Mouse (Mus musculus): ENCODE measurements at regions not wholly inside any gene's neighbourhood (a gene's known extent, or its start where the extent isn't known, plus 50 kb on each side); places are given as distances from the start of the nearest gene placed in this dataset.
A peak's percentile ranks its signal among the peaks of the same experiment; 100 is the strongest.
"Not testable (repeated sequence)": the region's sequence is repeated elsewhere in the genome, so short reads cannot be mapped to it uniquely, and the experiment has no call there.

DNA sequence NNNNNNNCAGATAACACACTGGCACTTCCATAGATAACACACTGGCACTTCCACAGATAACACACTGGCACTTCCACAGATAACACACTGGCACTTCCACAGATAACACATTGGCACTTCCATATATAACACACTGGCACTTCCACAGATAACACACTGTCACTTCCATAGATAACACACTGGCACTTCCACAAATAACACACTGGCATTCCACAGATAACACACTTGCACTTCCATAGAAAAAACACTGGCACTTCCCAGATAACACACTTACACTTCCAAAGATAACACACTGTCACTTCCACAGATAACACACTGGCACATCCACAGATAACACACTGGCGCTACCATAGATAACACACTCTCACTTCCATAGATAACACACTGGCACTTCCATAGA is 105.7 kb upstream of the Afdn start:
- not testable (repeated sequence) for DNase-seq

DNA sequence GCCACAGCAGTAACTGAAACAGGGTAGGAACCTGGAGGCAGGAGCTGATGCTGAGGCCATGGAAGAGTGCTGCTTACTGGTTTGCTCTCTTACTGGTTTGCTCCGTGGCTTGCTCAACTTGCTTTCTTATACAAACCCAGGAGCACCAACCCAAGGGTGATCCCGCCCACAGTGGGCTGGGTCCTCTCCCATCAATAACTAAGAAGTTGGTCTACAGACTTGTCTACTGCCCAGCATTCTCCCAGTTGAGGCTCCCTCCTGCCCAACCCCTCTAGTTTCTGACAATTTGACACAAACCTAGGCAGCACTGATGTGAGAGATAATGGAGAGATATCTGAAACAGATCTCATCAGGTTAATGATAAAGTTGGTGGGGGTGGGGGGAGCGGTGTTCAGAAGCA is 104.3 kb upstream of the Afdn start:
- DNase-seq: no peak

DNA sequence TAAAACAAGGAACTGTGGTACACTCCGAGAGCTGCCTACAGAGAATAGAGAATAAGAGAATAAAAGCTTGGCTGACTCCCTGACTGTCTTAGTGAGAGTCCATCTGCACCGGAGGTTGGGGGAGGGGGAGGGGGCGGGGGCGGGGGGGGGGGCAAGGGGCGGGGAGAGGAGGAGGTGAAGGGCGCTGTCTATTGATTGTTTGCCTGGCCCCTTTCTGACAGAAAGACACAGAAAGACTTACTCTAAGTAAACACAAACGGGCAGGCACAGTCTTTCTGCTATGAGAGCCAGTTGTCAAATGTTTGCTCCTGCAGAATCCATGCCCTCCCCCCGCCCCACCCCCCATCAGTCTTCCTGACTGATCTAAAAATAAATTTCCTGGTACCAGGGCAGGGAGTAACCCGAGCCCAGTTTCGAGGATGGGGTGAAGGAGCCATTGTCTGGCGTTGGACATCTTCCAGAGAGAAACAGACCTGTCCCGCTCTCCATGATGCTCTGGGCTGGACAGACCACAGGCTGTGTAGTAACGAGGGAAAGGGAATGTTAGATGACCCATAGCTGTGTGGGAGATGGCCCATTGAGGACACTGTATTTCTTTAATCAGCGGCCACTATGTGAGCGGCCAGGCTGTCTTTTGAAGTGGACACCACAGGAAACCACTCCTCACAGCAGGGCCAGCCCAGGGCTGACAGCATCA is 103.7 kb upstream of the Afdn start:
- no peak for DNase-seq

DNA sequence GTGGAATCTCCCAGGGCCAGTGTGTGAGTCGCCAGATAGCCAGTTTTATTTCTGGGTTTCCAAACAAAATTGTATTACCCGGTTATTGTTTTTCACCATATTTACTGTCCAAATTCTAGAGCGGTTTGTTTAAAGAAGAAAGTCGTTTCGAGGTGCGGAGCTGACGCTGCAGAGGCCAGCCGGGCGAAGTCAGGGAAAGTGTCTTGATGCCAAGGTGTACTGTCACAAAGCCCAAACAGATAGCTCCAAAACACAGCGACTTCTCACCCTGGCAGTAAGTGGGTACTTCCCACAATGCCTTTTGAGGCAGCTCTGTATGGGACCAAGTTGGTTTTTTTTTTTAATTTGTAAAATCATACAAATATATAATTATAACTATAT is 103.2 kb upstream of the Afdn start:
- no peak for DNase-seq

DNA sequence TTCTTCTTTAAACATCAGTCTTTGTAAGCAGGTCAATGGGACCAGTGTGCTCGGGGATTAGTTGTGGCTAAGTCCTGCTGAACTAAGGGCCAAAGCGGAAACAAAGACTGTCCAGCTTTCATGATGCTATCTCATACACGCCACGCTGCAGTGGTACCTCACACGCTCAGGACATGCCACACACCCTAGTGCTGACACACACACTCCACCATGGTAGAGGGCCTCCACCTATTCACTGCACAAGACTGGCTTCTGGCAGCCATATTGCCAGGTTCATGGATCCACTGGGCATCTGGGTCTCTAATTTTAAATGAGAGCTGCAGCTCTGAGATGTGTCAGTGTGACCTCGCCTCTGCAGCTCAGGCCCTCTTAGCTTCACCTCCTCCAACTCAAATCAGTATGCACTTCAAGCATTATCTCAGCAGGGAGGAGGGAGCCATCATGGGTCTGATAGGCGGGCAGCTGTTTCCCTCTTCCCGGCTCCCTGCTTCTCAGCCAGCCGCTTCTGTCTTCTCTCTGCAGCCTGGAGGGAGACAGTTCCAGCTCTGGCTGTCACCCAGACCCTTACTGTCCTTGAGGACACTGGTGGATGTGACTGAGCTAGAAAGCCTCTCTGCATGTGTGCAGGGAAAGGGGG is 102.6 kb upstream of the Afdn start:
- DNase-seq: peak in 1 of 2 experiments; percentile 39

DNA sequence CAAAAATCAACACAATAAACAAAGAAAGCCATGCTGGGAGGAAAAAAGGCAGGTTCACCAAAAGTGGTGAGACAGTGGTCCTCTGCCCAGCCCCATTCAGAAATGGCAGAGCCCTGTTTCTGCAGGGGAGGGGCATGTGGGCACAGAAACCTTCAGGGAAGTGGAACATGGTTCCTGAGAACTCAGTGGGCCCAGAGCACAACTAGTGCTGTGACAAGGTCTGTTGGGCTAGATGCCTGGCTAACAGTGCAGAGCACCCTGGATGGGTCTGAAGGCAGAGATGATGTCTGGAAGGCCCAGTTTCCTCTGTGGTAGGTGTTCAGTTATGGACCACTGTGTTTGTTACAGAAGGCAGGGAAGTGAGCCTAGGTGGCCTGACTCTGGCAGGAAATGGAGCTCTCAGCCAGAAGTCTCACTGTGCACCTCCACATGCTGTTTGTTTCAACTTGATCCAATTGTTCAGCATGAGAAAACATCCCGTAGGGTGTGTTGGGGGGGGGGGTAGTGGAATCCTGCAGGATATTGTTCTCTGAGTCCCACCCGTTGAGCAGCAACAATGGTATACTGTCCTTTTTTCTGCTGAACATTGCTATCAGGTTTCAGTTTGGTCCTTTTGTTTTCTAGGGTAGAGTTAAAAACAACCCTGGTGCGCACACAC is 101.9 kb upstream of the Afdn start:
- no peak for DNase-seq

DNA sequence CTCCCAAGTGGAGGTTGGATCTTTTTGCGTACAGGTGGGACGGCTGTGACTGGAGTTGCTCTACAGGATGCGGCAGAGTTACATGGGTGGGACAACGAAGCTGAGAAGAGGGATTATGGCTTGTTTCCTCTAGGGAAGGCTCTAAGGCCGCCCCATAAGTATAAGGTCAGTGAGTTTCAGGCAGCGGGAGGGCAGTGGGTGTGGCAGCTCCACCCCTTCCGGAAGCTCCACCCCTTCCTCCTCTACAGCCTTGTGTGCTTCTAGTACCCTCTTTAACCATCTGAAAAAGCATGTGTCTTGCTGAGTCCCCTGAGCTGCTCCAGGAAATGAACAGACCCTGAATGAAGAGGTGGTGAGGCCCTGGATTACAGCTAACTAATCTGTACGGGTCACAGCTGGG is 101.2 kb upstream of the Afdn start:
- DNase-seq: peak in 1 of 2 experiments; percentile 61

DNA sequence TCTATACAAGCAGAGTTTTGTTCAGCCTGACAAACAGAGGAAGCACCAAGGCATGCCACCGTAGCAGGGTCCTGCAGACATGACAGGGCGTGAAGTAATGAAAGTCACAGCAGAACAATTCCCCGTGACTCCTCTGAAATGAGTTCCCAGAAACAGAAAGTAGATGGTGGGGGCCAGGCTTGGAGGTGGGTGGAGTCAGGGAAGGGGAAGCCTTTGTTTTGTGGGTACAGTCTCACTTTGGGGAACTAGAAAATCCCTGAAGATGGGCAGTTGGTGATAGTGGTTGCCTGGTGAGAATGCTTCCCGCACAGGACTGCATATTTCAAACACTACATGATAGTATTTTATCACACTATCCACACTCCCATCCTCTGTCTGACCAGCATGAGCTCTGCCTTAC is 100.4 kb upstream of the Afdn start:
- no peak for DNase-seq

DNA sequence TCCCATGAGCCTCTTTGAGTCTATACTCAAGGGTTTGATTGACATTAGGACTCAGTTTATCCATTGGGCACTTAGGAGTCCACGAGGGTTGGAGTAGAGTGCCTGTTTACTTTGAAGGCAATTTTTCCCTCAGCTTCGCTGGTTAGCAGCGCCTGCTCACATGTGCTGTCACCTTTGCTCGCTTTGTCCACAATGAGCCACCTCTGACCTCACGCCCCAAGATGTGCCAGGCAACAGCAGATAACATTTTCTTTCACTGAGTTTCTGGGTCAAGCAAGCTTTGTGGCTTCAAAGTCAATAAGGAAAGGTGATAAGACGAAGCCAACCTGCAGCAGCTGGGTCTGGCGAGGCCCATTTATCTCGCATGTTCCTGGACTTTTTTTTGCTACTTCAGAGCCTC is 99.3 kb upstream of the Afdn start:
- no peak for DNase-seq

DNA sequence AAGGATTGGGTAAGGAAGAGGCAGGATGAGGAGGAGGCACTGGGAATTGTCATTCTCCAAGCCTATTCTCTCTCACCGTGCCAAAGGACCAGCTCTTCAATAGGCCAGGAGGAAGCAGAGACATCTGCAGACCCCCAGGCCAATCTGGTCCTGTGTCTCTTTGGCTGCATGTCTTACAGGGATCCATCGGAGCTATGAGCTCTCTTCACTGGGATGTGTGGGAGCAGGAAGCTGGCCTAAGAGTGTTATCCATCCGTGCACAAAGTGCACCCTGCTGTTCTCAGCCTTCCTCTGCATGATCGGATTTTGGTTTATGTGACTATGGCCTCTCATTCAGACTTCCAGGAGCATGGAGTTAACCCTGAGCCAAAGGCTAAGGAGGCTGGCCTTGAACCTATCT is 98.2 kb upstream of the Afdn start:
- no peak for DNase-seq
